Mouse (Mus musculus): ENCODE measurements around the gene Kat6b. TPM values are rescaled to one million over a fixed set of nuclear protein-coding genes. Genes with fewer than 3 reads are reported as not detected.
A peak's percentile ranks its signal among the peaks of the same experiment; 100 is the strongest.

The Kat6b gene
- polyA plus RNA-seq, 1 experiment from 2014 or later: 10.4 TPM

- Histone ChIP-seq H3K27ac (replicated peaks) (no peak overlapping the region), H3K9me3 (replicated peaks) (no peaks in the 10 kb centered on the region), H3K27me3 (ENCODE audit: low read depth, poor library complexity, severe bottlenecking) (no peaks in the 10 kb centered on the region), H3K4me1 (peaks cover 14% of the 10 kb centered on the region), H3K36me3 (no peaks in the 10 kb centered on the region), H3K4me3 (no peak overlapping the region)
- 80% methylated on average over 5 of the region's 5 CpGs for WGBS
- no peak for DNase-seq (ENCODE audit: low spot score)
Measured at GRCm38 (mm10) chr14:21703255-21703654, 222.0 kb downstream of the Kat6b start.

- H3K27me3 ChIP-seq (ENCODE audit: low read depth, poor library complexity, severe bottlenecking): no peaks in the 10 kb centered on the region
- no peaks in the 10 kb centered on the region for H3K9me3 ChIP-seq (replicated peaks)
- peaks cover 19% of the 10 kb centered on the region for H3K4me1 ChIP-seq
- no peak for DNase-seq (ENCODE audit: low spot score)
- WGBS: 97% methylated on average over 2 of the region's 2 CpGs
- no peak overlapping the region for H3K27ac ChIP-seq (replicated peaks)
- no peaks in the 10 kb centered on the region for H3K36me3 ChIP-seq
- no peak overlapping the region for H3K4me3 ChIP-seq
Measured at GRCm38 (mm10) chr14:21705462-21705861, 224.2 kb downstream of the Kat6b start.

- Histone ChIP-seq H3K9me3 (replicated peaks) (no peaks in the 10 kb centered on the region), H3K27ac (replicated peaks) (peak overlapping the region; percentile 68; the same call in 1 of the 2 replicates), H3K36me3 (no peaks in the 10 kb centered on the region), H3K4me1 (peaks cover 19% of the 10 kb centered on the region), H3K4me3 (no peak overlapping the region), H3K27me3 (ENCODE audit: low read depth, poor library complexity, severe bottlenecking) (no peaks in the 10 kb centered on the region)
- WGBS: 65% methylated on average over 12 of the region's 12 CpGs
- DNase-seq (ENCODE audit: low spot score): no peak
Measured at GRCm38 (mm10) chr14:21706759-21707571, 225.7 kb downstream of the Kat6b start.

- H3K36me3 ChIP-seq: no peaks in the 10 kb centered on the region
- no peaks in the 10 kb centered on the region for H3K27me3 ChIP-seq (ENCODE audit: low read depth, poor library complexity, severe bottlenecking)
- H3K4me3 ChIP-seq: no peak overlapping the region
- H3K9me3 ChIP-seq (replicated peaks): no peaks in the 10 kb centered on the region
- peaks cover 19% of the 10 kb centered on the region for H3K4me1 ChIP-seq
- 0 out of 2 replicates have a peak overlapping the region, but pooled peaks have one; percentile 3 for H3K27ac ChIP-seq (replicated peaks)
- WGBS: 49% methylated on average over 2 of the region's 2 CpGs
- DNase-seq (ENCODE audit: low spot score): no peak
Measured at GRCm38 (mm10) chr14:21709545-21709944, 228.3 kb downstream of the Kat6b start.

GRCm38 (mm10) chr14:21711231-21711630 lies 230.0 kb downstream of the Kat6b start:
- Histone ChIP-seq H3K27me3 (ENCODE audit: low read depth, poor library complexity, severe bottlenecking) (no peaks in the 10 kb centered on the region), H3K9me3 (replicated peaks) (no peaks in the 10 kb centered on the region), H3K4me3 (no peak overlapping the region), H3K27ac (replicated peaks) (no peak overlapping the region), H3K36me3 (no peaks in the 10 kb centered on the region), H3K4me1 (peaks cover 19% of the 10 kb centered on the region)
- DNase-seq (ENCODE audit: low spot score): no peak
- 94% methylated on average over 2 of the region's 2 CpGs for WGBS

- no peak for DNase-seq (ENCODE audit: low spot score)
- WGBS: 78% methylated on average over 5 of the region's 5 CpGs
- H3K4me1 ChIP-seq: peaks cover 6% of the 10 kb centered on the region
- H3K27ac ChIP-seq (replicated peaks): no peak within 1 kb of the TSS
- H3K4me3 ChIP-seq: no peak within 1 kb of the TSS
- no peaks in the 10 kb centered on the region for H3K9me3 ChIP-seq (replicated peaks)
- H3K36me3 ChIP-seq: no peaks in the 10 kb centered on the region
- H3K27me3 ChIP-seq (ENCODE audit: low read depth, poor library complexity, severe bottlenecking): no peaks in the 10 kb centered on the region
Measured at GRCm38 (mm10) chr14:21714486-21714885, 233.3 kb downstream of the Kat6b start, which contains the start of gene Dupd1. Gene Dupd1 (minus strand): TSS chr14:21714576.

- no peak overlapping the region for H3K4me3 ChIP-seq
- H3K27ac ChIP-seq (replicated peaks): no peak overlapping the region
- H3K36me3 ChIP-seq: no peaks in the 10 kb centered on the region
- 70% methylated on average over 17 of the region's 17 CpGs for WGBS
- DNase-seq (ENCODE audit: low spot score): no peak
- H3K4me1 ChIP-seq: peaks cover 29% of the 10 kb centered on the region
- 0 out of 2 replicates have a peak, but pooled peaks cover 6% of the 10 kb centered on the region for H3K9me3 ChIP-seq (replicated peaks)
- peaks cover 19% of the 10 kb centered on the region for H3K27me3 ChIP-seq (ENCODE audit: low read depth, poor library complexity, severe bottlenecking)
Measured at GRCm38 (mm10) chr14:21719646-21720383, 238.6 kb downstream of the Kat6b start.

GRCm38 (mm10) chr14:21720430-21721205 lies 239.4 kb downstream of the Kat6b start:
- Histone ChIP-seq H3K4me1 (peaks cover 29% of the 10 kb centered on the region), H3K27me3 (ENCODE audit: low read depth, poor library complexity, severe bottlenecking) (peaks cover 27% of the 10 kb centered on the region), H3K27ac (replicated peaks) (no peak overlapping the region), H3K36me3 (no peaks in the 10 kb centered on the region), H3K4me3 (no peak overlapping the region), H3K9me3 (replicated peaks) (0 out of 2 replicates have a peak, but pooled peaks cover 6% of the 10 kb centered on the region)
- no peak for DNase-seq (ENCODE audit: low spot score)
- WGBS: 81% methylated on average over 4 of the region's 4 CpGs

Other genes with a start within 250 kb of the Kat6b start
- gene Dupd1, start 233.1 kb downstream of the Kat6b start, polyA plus RNA-seq (2016; fragmentation: Nextera tagmentation; extraction: Ambion mirVana): not detected in 2 replicates

Measured in midbrain, embryonic 10.5 days (tissue).